Mouse (Mus musculus): ENCODE data around the gene Henmt1. TPM values are rescaled to one million over a fixed set of nuclear protein-coding genes. Genes with fewer than 3 reads are reported as not detected.

Gene Henmt1
- polyA plus RNA-seq, 1 experiment = not detected

DNA sequence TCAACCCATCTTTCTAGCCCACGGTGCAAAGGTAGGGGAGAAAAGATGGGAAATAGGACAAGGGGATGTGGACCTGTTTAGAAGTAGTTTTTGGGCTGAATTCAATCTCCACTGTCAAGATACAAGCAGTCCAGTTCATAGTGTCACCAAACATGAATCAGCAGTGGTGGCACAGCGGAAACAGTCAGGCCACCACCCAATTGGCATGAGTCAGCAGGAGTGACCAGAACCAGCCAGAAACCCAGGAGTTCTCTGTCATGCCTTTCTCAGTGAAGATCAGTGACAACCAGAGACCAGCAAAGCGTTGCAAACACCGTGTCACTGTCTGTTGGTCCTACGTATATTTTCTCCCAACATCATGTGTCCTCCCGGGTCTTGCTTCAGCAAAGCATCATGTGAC lies 6.1 kb upstream of the Henmt1 start:
- Histone ChIP-seq H3K4me3 (ENCODE audit: insufficient read depth, low read length) (no peak overlapping the region), H3K27ac (ENCODE audit: insufficient read depth, low read depth, low read length) (no peak overlapping the region), H3K4me1 (ENCODE audit: control insufficient read depth, insufficient read depth, low read length) (peaks cover 6% of the 10 kb centered on the region)
- no peak for TF ChIP-seq CTCF (IDR thresholded peaks at IDR 0.05; ENCODE audit: low read depth, low read length)
- no peak for TF ChIP-seq POLR2A (IDR thresholded peaks at IDR 0.05; ENCODE audit: borderline replicate concordance, low read depth, low read length)

- no peak for TF ChIP-seq CTCF (IDR thresholded peaks at IDR 0.05; ENCODE audit: low read depth, low read length)
- no peak for TF ChIP-seq POLR2A (IDR thresholded peaks at IDR 0.05; ENCODE audit: borderline replicate concordance, low read depth, low read length)
- Histone ChIP-seq H3K4me1 (ENCODE audit: control insufficient read depth, insufficient read depth, low read length) (peaks cover 3% of the 10 kb centered on the region), H3K27ac (ENCODE audit: insufficient read depth, low read depth, low read length) (no peak overlapping the region), H3K4me3 (ENCODE audit: insufficient read depth, low read length) (no peak overlapping the region)
These were observed 982 bp upstream of the Henmt1 start for GRCm38 (mm10) chr3:108938691-108939090.

- Histone ChIP-seq H3K27ac (ENCODE audit: insufficient read depth, low read depth, low read length) (no peak within 1 kb of the TSS), H3K4me3 (ENCODE audit: insufficient read depth, low read length) (no peak within 1 kb of the TSS), H3K4me1 (ENCODE audit: control insufficient read depth, insufficient read depth, low read length) (no peaks in the 10 kb centered on the region)
- TF ChIP-seq POLR2A (IDR thresholded peaks at IDR 0.05; ENCODE audit: borderline replicate concordance, low read depth, low read length) (no peak), CTCF (IDR thresholded peaks at IDR 0.05; ENCODE audit: low read depth, low read length) (no peak)
These were observed 444 bp downstream of the Henmt1 start, which contains the start of gene Gm9857 for GRCm38 (mm10) chr3:108940001-108940633. Gene Gm9857 (minus strand): TSS chr3:108940445.

DNA sequence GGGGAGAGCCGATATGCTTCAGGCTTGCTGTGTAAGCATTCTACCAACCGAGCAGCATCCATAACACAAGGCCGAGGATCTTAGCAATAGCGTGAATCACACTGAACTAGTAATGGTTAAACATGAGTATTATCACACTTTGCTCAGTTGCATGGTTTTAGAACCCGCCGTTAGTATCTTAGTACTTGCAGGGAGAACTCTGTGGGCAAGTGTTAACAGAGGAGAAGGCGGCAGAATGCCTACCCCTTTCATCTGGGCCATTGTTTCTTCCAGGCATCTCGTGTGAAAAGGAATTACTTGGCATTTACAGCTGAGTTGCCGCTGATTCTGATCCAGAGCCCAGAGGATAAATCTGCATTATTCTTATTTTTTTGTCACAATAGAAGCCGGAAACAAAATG lies 1.3 kb downstream of the Henmt1 start:
- TF ChIP-seq CTCF (IDR thresholded peaks at IDR 0.05; ENCODE audit: low read depth, low read length) (no peak), POLR2A (IDR thresholded peaks at IDR 0.05; ENCODE audit: borderline replicate concordance, low read depth, low read length) (no peak)

GRCm38 (mm10) chr3:108957976-108958375 lies 18.3 kb downstream of the Henmt1 start:
- H3K27ac ChIP-seq (ENCODE audit: insufficient read depth, low read depth, low read length) = peak overlapping the region; percentile 54
- TF ChIP-seq CTCF (IDR thresholded peaks at IDR 0.05; ENCODE audit: low read depth, low read length) (no peak), POLR2A (IDR thresholded peaks at IDR 0.05; ENCODE audit: borderline replicate concordance, low read depth, low read length) (no peak)

More for the DNA sequence above, 1.3 kb downstream of the Henmt1 start:
- Histone ChIP-seq H3K4me3 (ENCODE audit: insufficient read depth, low read length) (no peak overlapping the region), H3K4me1 (ENCODE audit: control insufficient read depth, insufficient read depth, low read length) (no peaks in the 10 kb centered on the region), H3K27ac (ENCODE audit: insufficient read depth, low read depth, low read length) (no peak overlapping the region)

GRCm38 (mm10) chr3:108959680-108960295 lies 20.1 kb downstream of the Henmt1 start:
- TF ChIP-seq CTCF (IDR thresholded peaks at IDR 0.05; ENCODE audit: low read depth, low read length) = no peak
- TF ChIP-seq POLR2A (IDR thresholded peaks at IDR 0.05; ENCODE audit: borderline replicate concordance, low read depth, low read length) = no peak
- H3K4me1 ChIP-seq (ENCODE audit: control insufficient read depth, insufficient read depth, low read length) = peaks cover 14% of the 10 kb centered on the region

More at GRCm38 (mm10) chr3:108957976-108958375, 18.3 kb downstream of the Henmt1 start:
- Histone ChIP-seq H3K4me3 (ENCODE audit: insufficient read depth, low read length) (no peak overlapping the region), H3K4me1 (ENCODE audit: control insufficient read depth, insufficient read depth, low read length) (peaks cover 14% of the 10 kb centered on the region)

DNA sequence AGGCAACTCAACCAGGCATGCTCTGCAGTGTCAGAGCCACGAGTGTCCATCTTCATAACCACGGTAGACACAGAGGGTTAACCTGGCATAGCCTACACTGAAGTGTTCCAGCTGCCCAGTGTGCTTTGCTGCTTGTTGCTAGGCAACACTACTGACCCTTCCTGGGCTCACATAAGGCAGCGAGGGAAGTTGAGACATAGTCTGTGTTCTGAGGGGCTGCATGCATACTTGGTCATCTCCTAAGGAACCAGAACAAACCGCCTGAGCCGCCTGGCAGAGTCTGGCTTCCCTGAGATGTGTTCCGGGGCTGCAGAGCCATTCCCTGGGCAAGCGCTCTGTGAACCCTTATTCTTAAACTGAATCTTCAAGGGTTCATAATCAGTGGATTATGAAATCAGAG lies 21.6 kb downstream of the Henmt1 start:
- TF ChIP-seq CTCF (IDR thresholded peaks at IDR 0.05; ENCODE audit: low read depth, low read length) = no peak
- no peak for TF ChIP-seq POLR2A (IDR thresholded peaks at IDR 0.05; ENCODE audit: borderline replicate concordance, low read depth, low read length)
- Histone ChIP-seq H3K4me1 (ENCODE audit: control insufficient read depth, insufficient read depth, low read length) (peaks cover 17% of the 10 kb centered on the region), H3K4me3 (ENCODE audit: insufficient read depth, low read length) (no peak overlapping the region), H3K27ac (ENCODE audit: insufficient read depth, low read depth, low read length) (no peak overlapping the region)

More at GRCm38 (mm10) chr3:108959680-108960295, 20.1 kb downstream of the Henmt1 start:
- Histone ChIP-seq H3K27ac (ENCODE audit: insufficient read depth, low read depth, low read length) (no peak overlapping the region), H3K4me3 (ENCODE audit: insufficient read depth, low read length) (no peak overlapping the region)

DNA sequence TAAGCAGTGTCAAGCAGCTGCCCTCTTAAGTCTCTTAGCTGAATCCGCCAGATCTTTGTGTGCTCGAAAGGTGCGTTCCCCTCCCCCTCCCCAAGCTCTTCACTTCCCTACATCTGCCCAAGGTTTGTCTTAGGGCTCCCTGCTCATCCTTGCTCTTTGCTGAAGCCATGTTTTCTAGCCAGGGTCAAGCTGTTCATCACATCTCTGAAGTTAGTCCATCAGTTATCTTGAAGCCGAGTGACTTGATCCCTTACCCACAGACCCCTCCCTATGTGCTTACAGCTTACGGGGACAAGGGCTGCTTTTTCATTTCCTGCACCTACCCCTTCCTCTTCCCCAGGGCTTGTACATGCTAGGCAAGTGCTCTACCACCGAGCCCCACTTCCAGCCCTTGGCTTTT lies 22.0 kb downstream of the Henmt1 start:
- Histone ChIP-seq H3K4me1 (ENCODE audit: control insufficient read depth, insufficient read depth, low read length) (peaks cover 17% of the 10 kb centered on the region), H3K27ac (ENCODE audit: insufficient read depth, low read depth, low read length) (no peak overlapping the region), H3K4me3 (ENCODE audit: insufficient read depth, low read length) (no peak overlapping the region)
- no peak for TF ChIP-seq CTCF (IDR thresholded peaks at IDR 0.05; ENCODE audit: low read depth, low read length)
- no peak for TF ChIP-seq POLR2A (IDR thresholded peaks at IDR 0.05; ENCODE audit: borderline replicate concordance, low read depth, low read length)

- Histone ChIP-seq H3K4me1 (ENCODE audit: control insufficient read depth, insufficient read depth, low read length) (peaks cover 11% of the 10 kb centered on the region), H3K27ac (ENCODE audit: insufficient read depth, low read depth, low read length) (no peak overlapping the region), H3K4me3 (ENCODE audit: insufficient read depth, low read length) (no peak overlapping the region)
- TF ChIP-seq CTCF (IDR thresholded peaks at IDR 0.05; ENCODE audit: low read depth, low read length) = no peak
- TF ChIP-seq POLR2A (IDR thresholded peaks at IDR 0.05; ENCODE audit: borderline replicate concordance, low read depth, low read length) = no peak
These were observed 23.6 kb downstream of the Henmt1 start for GRCm38 (mm10) chr3:108963278-108963677.

DNA sequence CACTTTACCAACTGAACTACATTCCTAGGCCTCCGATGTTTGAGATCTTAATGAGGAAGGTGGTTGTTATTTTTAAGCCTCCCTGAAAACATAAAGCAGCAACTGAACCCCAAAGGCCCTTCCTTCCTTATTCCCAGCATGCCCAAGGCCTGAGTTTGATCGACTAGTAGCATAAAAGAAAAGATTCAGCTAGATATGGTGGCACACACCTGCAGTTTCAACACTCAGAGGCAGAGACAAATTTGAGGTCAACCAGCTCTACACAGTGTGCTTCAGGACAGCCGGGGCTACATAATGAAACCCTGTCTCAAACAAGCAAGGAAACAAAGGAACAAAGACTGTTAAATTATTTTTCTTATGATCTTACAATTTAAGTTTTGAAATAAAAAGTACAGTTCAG lies 24.1 kb downstream of the Henmt1 start:
- H3K4me3 ChIP-seq (ENCODE audit: insufficient read depth, low read length) = no peak overlapping the region
- peaks cover 6% of the 10 kb centered on the region; the same call in 1 of the 2 replicates for H3K4me1 ChIP-seq (ENCODE audit: control insufficient read depth, insufficient read depth, low read length)
- H3K27ac ChIP-seq (ENCODE audit: insufficient read depth, low read depth, low read length) = no peak overlapping the region
- TF ChIP-seq CTCF (IDR thresholded peaks at IDR 0.05; ENCODE audit: low read depth, low read length) (no peak), POLR2A (IDR thresholded peaks at IDR 0.05; ENCODE audit: borderline replicate concordance, low read depth, low read length) (no peak)
